Mouse (Mus musculus) embryonic facial prominence, embryonic 14.5 days (tissue): Measurements from ENCODE around the gene Timp2. TPM values are rescaled to one million over a fixed set of nuclear protein-coding genes. Genes with fewer than 3 reads are reported as not detected.
"Not testable (repeated sequence)": the region's sequence is repeated elsewhere in the genome, so short reads cannot be mapped to it uniquely, and the experiment has no call there.

Experiments
- ATAC-seq: fragments of 200-750 bp; cut with Nextera tagmentation; 2 replicates; pipeline ENCODE4 v1.8.0; 2017; ENCODE audit warnings: low read depth, moderate number of reproducible peaks, moderate TSS enrichment
- DNase-seq: peaks from one replicate; pipeline ENCODE4 v3.0.0-alpha.2; 2015; ENCODE audit warnings: low spot score
- H3K27ac ChIP-seq: fragments of 300-500 bp; sonication (generic); replicated peaks from 2 replicates; pipeline ENCODE4 v1.5.1; 2014; ENCODE audit warnings: low read depth, mild to moderate bottlenecking, low read length, moderate library complexity
- H3K27me3 ChIP-seq: fragments of 300-500 bp; sonication (generic); replicated peaks from 2 replicates; pipeline ENCODE4 v1.6.1; 2014; ENCODE audit warnings: low read length; ENCODE audit not compliant: control insufficient read depth, insufficient read depth
- H3K36me3 ChIP-seq: fragments of 300-500 bp; sonication (generic); 2 replicates; pipeline ENCODE4 v1.6.1; 2014; ENCODE audit warnings: low read length, mixed read lengths; ENCODE audit not compliant: control insufficient read depth, insufficient read depth
- H3K4me1 ChIP-seq: fragments of 300-500 bp; sonication (generic); 2 replicates; pipeline ENCODE4 v1.6.1; 2014; ENCODE audit warnings: antibody characterized with exemption, low read length; ENCODE audit not compliant: control insufficient read depth, insufficient read depth
- H3K4me2 ChIP-seq: fragments of 300-500 bp; sonication (generic); 2 replicates; pipeline ENCODE4 v1.6.1; 2014; ENCODE audit warnings: low read depth, mild to moderate bottlenecking, low read length, moderate library complexity, mixed read lengths
- H3K4me3 ChIP-seq: fragments of 300-500 bp; sonication (generic); 2 replicates; pipeline ENCODE4 v1.5.1; 2014; ENCODE audit warnings: low read depth, mild to moderate bottlenecking, low read length
- H3K9ac ChIP-seq: fragments of 300-500 bp; sonication (generic); 2 replicates; pipeline ENCODE4 v1.6.1; 2014; ENCODE audit warnings: low read depth, mild to moderate bottlenecking, low read length, moderate library complexity, mixed read lengths
- H3K9me3 ChIP-seq: fragments of 300-500 bp; sonication (generic); 2 replicates; pipeline ENCODE4 v1.6.1; 2016; ENCODE audit warnings: low read length; ENCODE audit not compliant: control insufficient read depth
- WGBS: fragments of 180-500 bp; shearing (Covaris S2); extraction: QIAGEN DNeasy Blood & Tissue Kit; methylation state at CpG from one replicate; pipeline ENCODE4 v1.1.7; 2014; 5-methylcytosine and 5-hydroxymethylcytosine counted together
- polyA plus RNA-seq: library from polyadenylated mRNA; unstranded; fragments of >200 nt; fragmentation: Nextera tagmentation; extraction: Ambion mirVana; gene quantifications from 2 replicates; pipeline ENCODE4 v1.2.1, GENCODE M21; 2014

The Timp2 gene
- polyA plus RNA-seq, 1 experiment from 2014 or later: 196 TPM

- H3K4me1 ChIP-seq: peaks cover 16% of the 10 kb centered on the region; the same call in 1 of the 2 replicates
- 91% methylated on average over 26 of the region's 26 CpGs for WGBS
- no peaks in the 10 kb centered on the region for H3K36me3 ChIP-seq
- no peaks in the 10 kb centered on the region for H3K27me3 ChIP-seq
- H3K9ac ChIP-seq: no peak overlapping the region
- H3K9me3 ChIP-seq: no peaks in the 10 kb centered on the region
- H3K4me2 ChIP-seq: no peak overlapping the region
- DNase-seq: no peak
- no peak overlapping the region for H3K27ac ChIP-seq
- no peak for ATAC-seq
- no peak overlapping the region for H3K4me3 ChIP-seq
These were observed 42.4 kb upstream of the Timp2 start for GRCm38 (mm10) chr11:118397806-118398530.

GRCm38 (mm10) chr11:118394538-118394937 is 39.0 kb upstream of the Timp2 start:
- ATAC-seq: no peak
- H3K27ac ChIP-seq: no peak overlapping the region

GRCm38 (mm10) chr11:118393991-118394390 is 38.5 kb upstream of the Timp2 start:
- ATAC-seq (no peak), DNase-seq (no peak)
- H3K9ac ChIP-seq: no peak overlapping the region
- H3K9me3 ChIP-seq: no peaks in the 10 kb centered on the region
- H3K4me1 ChIP-seq: no peaks in the 10 kb centered on the region
- no peak overlapping the region for H3K4me2 ChIP-seq
- no peak overlapping the region for H3K27ac ChIP-seq
- no peaks in the 10 kb centered on the region for H3K27me3 ChIP-seq
- WGBS: 71% methylated on average over 5 of the region's 5 CpGs
- H3K4me3 ChIP-seq: no peak overlapping the region
- no peaks in the 10 kb centered on the region for H3K36me3 ChIP-seq

More at GRCm38 (mm10) chr11:118394538-118394937, 39.0 kb upstream of the Timp2 start:
- Histone ChIP-seq H3K27me3 (no peaks in the 10 kb centered on the region), H3K4me2 (no peak overlapping the region), H3K4me1 (no peaks in the 10 kb centered on the region), H3K9ac (no peak overlapping the region), H3K36me3 (no peaks in the 10 kb centered on the region), H3K9me3 (no peaks in the 10 kb centered on the region), H3K4me3 (no peak overlapping the region)
- WGBS: 55% methylated on average over 6 of the region's 6 CpGs
- DNase-seq: no peak

GRCm38 (mm10) chr11:118387816-118388215 is 32.3 kb upstream of the Timp2 start:
- not testable (repeated sequence) for H3K4me2 ChIP-seq, H3K9ac ChIP-seq, DNase-seq, ATAC-seq, H3K36me3 ChIP-seq, H3K4me1 ChIP-seq, H3K27me3 ChIP-seq, H3K4me3 ChIP-seq, H3K27ac ChIP-seq, H3K9me3 ChIP-seq
- WGBS: 88% methylated on average over 13 of the region's 13 CpGs

- no peak overlapping the region for H3K4me3 ChIP-seq
- H3K27me3 ChIP-seq: no peaks in the 10 kb centered on the region
- peak; percentile 70; the same call in 1 of the 2 replicates for ATAC-seq
- DNase-seq: peak; percentile 85
- no peak overlapping the region for H3K4me2 ChIP-seq
- 33% methylated on average over 11 of the region's 11 CpGs for WGBS
- H3K4me1 ChIP-seq: no peaks in the 10 kb centered on the region; the same call in 1 of the 2 replicates
- H3K9ac ChIP-seq: no peak overlapping the region
- no peaks in the 10 kb centered on the region for H3K36me3 ChIP-seq
- no peaks in the 10 kb centered on the region for H3K9me3 ChIP-seq
- no peak overlapping the region; the same call in 1 of the 2 replicates for H3K27ac ChIP-seq
These were observed 23.9 kb upstream of the Timp2 start for GRCm38 (mm10) chr11:118379251-118380009.

GRCm38 (mm10) chr11:118378656-118379055 is 23.1 kb upstream of the Timp2 start:
- Histone ChIP-seq H3K36me3 (no peaks in the 10 kb centered on the region), H3K4me3 (no peak overlapping the region), H3K4me2 (no peak overlapping the region), H3K9me3 (no peaks in the 10 kb centered on the region), H3K27ac (no peak overlapping the region), H3K9ac (no peak overlapping the region), H3K27me3 (no peaks in the 10 kb centered on the region), H3K4me1 (no peaks in the 10 kb centered on the region; the same call in 1 of the 2 replicates)
- 88% methylated on average over 6 of the region's 6 CpGs for WGBS
- ATAC-seq (no peak), DNase-seq (no peak)

- DNase-seq, H3K27me3 ChIP-seq, H3K4me1 ChIP-seq, H3K4me3 ChIP-seq, H3K9ac ChIP-seq, H3K4me2 ChIP-seq, H3K27ac ChIP-seq, H3K36me3 ChIP-seq, ATAC-seq, H3K9me3 ChIP-seq: not testable (repeated sequence)
These were observed 20.8 kb upstream of the Timp2 start for GRCm38 (mm10) chr11:118376323-118376722.

- 54% methylated on average over 5 of the region's 5 CpGs for WGBS
- ATAC-seq: peak; percentile 64
- Histone ChIP-seq H3K4me2 (no peak overlapping the region), H3K27ac (no peak overlapping the region), H3K4me1 (peaks cover 9% of the 10 kb centered on the region), H3K27me3 (no peaks in the 10 kb centered on the region), H3K9me3 (no peaks in the 10 kb centered on the region), H3K4me3 (no peak overlapping the region), H3K9ac (no peak overlapping the region), H3K36me3 (no peaks in the 10 kb centered on the region)
- DNase-seq: peak; percentile 74
These were observed 20.3 kb upstream of the Timp2 start for GRCm38 (mm10) chr11:118375881-118376280.
